Mouse (Mus musculus) fat pad, adult 2 months (tissue): ENCODE data around the gene Pgpep1l.
"Not testable (repeated sequence)": the region's sequence is repeated elsewhere in the genome, so short reads cannot be mapped to it uniquely, and the experiment has no call there.

ENCODE experiments used
- DNase-seq: peaks from one replicate; pipeline ENCODE4 v3.0.0-alpha.2; 2011; ENCODE audit warnings: low read depth, low spot score; ENCODE audit errors: extremely low read depth

Pgpep1l gene

DNA sequence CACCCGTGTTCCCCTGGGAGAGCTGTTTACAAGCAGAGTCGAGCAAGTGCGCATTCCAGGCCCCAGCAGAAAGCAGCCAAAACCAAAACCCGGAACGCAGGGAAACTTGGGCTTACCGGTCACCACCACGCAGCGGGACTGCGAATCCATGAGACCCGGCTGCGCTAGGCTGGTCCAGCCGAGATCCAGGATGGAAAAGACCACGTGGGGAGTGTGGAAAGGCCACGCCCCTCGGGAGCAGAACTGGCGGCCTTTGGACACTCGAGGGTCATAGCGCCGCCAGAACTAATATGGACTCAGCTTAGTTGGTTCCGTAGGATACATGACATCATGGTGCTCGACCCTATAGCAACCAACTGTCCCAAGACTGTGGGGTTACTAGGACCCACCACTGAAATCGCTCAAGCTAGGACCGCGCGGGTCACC is at the start of gene Pgpep1l:
Gene Pgpep1l (minus strand): TSS at position 206 of the 426 bp plus-strand sequence.
- DNase-seq = no peak

DNA sequence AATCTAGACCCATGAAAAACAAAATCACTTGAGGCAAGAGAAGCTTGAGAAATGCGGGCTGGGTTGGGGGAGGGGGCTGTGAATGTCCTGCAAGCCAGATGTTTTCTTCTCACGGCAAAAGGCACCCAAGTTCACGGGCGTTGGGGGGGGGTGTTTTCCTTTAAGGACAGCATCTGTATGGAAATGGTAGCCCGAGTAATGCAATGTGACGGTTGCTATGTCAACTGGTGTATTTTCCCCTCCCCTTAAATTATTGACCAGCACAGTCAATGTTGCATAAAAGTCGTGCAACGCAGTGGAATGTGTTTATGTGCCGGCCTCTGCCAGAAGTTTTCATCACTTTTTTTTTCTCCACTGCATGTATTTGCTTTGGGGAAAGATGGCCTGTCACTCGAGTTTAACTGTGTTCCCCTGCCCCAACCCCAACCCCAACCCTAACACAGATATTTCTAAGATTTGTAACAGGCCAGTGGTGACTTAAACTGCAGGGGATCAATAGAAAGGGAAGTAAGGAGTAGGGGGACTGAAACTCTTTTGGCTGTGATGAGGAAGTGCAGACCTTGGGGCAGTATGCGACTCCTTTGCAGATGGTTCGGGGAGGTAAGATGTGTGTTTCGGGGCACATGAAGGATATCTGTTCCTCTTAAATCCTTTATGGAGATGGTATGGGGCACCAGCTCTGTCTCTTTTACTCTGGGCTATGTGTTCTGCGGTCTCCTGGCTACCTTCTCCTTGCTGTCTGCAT is 49.2 kb upstream of the Pgpep1l start:
- DNase-seq = no peak

DNA sequence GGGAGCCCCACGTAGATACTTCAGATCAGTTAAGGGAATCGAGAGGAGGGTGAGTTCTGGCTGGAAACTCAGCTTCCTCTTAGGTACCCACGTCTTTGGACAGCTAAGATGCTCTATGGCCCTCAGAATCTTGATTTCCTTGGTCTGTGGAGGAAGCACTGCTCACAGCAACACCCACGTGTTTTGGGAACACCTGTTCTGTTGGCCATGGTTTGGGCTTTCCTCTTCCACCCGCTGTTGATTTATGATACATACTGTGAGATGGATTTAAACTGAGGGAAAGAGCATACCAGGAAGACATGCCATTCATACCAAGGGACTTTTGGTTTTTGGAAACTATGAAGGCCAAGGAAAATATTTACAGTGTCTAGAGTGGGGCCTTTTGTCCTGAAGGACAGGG is 48.4 kb upstream of the Pgpep1l start:
- DNase-seq = no peak

DNA sequence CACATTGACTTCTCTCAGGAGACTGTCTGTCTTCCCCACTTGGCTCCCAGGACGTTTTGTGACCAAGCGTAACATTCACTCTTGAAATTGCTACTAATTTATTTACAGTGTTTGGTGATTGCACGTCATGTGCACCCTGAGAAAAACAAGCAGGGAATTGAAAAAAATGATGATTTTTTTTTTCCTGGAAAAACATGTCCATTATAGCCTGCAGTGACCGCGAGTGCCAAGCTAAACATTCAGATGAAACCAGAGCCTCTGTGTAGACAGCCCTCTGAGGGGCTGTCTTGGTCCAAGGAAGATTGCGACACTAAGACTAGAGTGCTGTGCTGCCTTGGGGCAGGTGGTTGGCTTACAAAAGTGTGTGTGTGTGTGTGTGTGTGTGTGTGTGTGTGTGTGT is 47.4 kb upstream of the Pgpep1l start:
- no peak for DNase-seq

DNA sequence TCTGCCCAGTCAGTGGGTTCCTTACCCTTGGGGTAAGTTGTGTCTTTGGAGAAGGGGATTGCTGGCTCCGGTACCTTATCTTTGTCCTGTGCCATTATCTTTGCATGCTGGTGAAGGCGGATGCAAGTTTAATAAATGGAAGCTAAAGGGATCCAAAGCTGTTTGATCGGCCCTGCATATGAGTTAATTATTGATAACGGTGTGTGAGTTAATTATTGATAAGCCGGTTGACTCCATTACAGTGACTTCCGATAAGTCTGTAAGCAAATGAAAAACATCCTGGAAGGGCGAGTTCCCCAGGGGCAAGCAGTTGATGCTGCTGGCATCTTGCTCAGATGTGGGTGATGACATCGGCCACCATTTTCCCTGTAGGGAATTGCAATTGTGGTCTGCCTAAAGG is 42.7 kb upstream of the Pgpep1l start:
- no peak for DNase-seq

DNA sequence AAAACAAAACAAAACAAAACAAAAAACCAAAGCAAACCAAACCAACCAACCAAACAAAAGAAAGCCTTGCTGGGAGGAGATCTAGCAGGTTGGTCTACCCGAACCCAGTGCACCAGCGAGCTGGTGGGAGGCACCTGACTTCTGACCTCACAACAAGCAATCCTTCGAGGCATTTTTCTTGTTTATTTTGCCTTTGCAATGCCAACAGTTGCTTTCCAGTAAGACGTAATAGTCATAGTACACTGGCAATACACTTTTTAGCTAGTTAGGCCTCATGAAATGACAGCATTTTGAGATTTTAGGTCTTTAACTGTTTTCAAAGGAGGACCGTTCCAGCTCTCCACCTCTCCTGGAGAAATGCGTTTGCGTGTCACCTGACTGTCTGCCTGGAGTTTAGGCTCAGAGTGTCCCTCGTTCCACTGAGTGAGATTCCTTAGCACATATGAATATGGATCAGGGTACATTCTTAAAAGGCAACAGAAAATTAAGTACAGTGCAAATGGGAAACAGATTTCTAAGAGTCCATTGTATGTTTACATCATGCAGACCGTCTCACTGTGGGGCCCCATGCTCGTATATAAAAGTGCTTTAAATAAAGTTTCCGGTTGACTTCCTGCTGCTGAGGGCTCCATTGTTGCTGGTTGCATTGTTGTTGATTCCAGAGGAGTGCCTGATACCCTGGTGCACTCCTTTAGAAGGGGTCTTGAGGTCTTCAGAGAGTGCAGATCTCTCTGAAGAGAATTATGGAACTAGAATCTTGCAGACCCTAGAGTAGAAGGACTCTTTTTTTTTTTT is 41.9 kb upstream of the Pgpep1l start:
- no peak for DNase-seq

DNA sequence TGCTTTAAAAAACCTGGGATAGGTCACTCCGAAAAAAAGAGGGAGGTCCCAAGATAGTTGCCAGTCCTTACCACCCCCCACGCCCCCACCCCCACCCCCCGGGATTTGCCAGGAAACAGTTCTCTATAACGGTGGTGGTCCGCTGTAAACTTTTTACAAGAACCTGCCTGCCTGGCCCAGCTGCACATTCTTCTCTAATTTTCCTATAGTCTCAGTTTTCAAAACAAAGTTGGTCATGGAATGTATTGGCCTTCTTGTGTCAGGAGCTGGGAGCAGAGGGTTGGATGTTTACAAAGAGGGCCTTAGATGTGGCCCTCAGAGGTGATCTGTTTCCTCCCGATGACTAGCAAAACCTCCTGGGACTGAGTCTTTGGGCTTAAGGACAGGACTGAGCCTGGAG is 39.7 kb upstream of the Pgpep1l start:
- no peak for DNase-seq

DNA sequence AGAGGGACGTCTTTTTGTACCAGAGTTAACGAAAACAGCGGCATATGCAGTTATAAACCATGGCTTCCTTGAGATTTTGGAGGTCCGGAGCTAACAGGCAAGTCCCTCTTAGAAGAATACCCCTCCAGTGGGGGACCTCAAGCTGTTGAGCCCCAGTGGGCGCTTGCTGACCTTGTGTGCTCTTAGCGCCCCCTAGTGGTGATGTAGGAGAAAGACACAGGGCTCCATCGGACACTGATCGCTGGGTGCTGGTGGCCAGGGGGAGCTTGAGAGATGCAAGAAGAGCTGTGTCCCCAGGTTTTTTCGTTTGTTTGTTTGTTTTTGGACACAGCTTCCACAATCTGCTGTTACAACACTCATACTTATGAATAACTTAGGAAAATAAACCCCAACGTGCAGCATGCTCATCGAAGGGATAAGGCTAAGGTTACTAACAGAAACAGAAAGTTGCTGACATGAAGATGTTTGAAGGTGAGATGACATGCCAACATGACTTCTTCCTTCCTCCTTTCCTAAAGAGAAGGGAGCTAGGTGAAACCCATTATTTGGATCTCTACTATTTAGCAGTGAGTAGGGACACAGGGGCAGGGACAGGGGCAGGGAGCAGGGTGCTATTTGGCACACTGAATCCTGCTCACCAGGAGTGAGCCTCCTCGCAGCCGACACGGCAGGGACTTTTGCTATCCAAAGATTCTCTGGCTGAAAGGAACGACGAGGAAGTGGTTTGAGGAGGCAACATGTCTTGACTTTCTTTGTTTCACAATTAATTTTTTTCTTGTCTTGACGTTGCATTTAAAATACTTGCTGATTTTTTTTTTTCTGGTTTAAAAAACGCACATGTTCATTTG is 38.8 kb upstream of the Pgpep1l start:
- no peak for DNase-seq

DNA sequence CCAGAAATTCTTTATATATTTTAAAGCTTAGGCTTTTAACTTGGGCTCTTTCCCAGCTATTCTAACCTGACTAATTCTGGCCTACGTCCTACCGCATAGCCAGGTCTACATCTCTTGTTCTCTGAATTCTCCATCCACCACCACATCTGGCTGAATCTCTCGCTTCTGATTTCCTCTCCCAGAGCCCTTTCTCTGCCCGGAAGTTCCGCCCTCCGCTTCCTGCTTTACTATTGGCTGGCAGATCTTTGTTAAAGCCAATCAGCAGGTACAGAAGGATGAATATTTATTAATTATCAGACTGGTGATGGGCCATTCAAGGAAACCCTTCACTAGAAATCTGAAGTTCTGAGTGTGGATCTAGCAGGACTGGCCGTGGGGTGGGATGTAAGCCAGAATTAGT is 37.1 kb upstream of the Pgpep1l start:
- DNase-seq = no peak

DNA sequence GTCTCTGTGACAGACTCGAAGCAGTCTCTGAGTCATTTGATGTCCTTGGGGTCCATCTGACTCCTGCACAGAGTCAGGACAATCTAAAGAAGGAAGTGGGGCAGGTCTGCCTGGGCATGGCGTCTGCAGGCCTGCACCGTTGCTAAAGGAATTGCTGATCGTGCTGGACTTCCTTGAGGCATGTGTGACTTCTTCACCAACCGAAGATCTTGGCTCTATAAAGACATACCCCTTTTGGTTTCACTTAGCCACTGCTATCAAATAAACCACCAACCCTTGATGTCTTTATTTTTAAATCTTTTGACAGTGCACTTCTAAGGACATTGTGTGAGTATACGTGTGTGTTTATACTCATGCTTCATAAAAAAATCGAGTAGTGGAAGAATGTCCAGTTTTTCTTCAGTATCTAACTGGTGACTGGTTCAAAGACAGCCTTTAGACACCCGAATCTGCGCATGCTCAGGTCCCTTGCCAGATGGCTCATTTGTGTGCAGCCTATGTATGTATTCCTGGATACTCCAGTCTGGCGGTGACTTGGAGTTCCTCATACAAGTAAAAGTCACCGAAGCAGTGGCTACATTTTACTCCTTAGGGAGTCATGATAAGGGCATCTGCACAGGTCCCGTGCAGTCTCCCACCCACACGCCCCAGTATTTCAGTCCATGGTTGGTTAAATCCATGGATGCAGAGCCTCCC is 34.5 kb upstream of the Pgpep1l start:
- no peak for DNase-seq

DNA sequence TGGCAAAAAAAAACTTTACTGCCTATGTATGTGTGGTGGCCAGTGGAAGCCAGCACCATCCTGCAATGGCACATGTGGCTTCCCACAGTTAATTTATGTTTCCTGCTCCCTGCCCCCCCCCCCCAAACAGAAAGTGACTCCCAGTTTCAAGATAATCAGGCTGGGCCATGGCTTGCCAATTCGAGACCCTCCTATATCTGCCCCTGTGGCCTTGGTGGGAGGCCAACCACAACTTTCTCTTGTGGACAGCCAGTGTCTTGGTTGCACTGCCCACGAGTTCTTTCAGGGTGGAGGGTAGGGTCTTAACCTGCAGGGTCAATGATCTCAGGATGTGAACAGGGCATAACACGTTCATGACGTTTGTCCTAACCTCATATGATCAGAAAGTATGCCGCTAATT is 32.5 kb upstream of the Pgpep1l start:
- no peak for DNase-seq

DNA sequence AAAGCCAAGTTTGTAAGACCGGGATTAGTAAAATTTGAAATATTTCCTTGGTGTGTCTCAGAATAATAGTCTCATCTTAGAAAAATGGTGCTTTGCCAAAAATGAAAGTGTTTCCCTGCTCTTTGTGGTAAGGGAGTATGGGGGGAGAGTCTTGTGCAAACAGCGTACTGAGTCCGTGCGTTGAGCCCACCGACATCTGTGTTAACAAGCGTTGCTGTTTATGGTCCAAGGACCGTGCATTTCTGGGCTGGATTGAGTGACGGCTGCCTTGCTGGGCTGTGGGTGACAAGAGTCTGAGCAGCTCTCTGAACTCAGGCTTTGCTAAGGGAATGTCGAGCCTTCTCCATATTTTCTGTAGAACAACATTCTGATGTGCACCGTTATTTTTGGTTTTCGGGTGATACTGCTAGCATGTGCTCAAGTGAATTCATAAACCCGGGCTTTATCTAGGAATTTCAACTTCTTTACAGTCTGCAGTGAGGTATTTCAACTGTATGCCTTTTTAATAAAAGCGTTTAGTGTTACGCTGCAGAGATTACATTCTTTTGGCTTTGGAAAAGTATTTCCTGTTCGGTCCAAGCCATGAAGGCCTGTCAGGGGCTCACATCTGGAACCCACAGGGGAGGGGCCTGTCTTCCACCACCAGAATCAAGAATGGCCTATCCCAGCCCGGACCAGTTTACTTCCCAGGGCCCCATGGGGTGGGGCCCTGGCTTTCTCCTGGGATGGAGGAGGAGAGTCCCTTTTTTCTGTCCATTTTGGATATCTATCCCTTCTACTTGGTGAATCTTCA is 30.2 kb upstream of the Pgpep1l start:
- DNase-seq = no peak

DNA sequence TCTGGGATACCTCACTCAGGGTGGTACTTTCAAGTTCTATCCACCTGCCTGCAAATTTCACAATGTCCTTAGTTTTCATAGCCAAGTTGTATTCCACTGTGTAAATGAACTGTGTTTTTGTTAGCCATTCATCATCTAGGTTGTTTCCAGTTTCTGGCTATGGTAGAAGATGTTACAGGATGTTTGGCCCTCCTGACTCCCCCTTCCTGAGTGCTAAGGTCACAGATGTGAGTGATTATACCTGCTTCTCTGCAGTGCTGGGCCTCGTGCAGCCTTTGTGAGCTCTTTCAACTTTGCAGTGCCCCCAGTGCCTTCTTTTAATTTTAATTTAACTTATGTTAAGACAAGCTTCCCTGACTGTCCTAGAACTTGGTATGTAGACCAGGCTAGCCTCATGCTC is 27.6 kb upstream of the Pgpep1l start:
- no peak for DNase-seq

DNA sequence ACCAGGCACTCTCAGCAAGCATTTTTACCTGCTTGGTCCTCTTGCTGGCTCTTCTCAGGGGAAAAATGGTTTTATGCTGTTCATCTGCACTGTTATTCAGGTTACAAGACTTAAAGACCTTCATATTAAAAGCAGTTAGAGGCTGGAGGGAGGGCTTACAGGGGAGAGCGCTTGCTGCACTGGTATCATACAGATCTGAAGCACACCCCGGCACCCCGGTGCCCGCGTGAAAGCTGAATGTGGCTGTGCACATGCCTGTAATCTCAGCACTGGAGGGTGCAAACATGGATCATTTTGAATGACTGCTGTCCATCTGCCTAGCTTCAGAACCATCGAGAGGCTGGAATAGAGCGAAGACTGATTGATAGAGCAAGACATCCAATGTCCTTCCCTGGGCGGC is 25.0 kb upstream of the Pgpep1l start:
- DNase-seq = no peak

DNA sequence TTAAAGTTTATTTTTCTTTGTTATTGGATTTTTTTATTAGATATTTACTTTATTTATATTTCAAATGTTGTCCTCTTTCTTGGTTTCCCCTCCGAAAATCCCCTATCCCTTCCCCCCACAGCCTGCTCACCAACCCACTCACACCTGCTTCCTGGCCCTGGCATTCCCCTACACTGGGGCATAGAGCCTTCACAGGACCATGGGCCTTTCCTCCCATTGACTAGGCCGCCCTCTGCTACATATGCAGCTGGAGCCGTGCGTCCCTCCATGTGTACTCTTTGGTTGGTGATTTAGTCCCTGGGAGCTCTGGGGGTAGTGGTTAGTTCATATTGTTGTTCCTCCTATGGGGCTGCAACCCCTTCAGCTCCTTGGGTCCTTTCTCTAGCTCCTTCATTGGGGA is 24.0 kb upstream of the Pgpep1l start:
- DNase-seq = not testable (repeated sequence)

DNA sequence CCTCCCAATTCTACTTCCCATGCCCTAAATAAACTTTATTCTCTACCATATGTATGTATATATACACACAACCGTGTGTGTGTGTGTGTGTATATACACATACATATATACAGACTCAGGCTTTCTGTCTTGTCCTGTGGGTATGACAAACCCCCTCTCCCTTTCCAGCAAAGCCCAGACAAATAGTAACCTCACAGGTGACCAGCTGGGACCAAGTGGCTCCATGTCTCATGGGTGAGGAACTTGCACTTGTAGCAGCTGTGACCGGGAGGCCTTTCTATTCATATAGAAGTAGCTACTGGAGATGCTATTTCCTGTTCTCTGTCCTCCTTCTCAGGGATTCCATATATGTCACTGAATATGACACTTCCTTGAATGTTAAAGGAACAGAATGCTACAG is 23.5 kb upstream of the Pgpep1l start:
- DNase-seq = no peak

DNA sequence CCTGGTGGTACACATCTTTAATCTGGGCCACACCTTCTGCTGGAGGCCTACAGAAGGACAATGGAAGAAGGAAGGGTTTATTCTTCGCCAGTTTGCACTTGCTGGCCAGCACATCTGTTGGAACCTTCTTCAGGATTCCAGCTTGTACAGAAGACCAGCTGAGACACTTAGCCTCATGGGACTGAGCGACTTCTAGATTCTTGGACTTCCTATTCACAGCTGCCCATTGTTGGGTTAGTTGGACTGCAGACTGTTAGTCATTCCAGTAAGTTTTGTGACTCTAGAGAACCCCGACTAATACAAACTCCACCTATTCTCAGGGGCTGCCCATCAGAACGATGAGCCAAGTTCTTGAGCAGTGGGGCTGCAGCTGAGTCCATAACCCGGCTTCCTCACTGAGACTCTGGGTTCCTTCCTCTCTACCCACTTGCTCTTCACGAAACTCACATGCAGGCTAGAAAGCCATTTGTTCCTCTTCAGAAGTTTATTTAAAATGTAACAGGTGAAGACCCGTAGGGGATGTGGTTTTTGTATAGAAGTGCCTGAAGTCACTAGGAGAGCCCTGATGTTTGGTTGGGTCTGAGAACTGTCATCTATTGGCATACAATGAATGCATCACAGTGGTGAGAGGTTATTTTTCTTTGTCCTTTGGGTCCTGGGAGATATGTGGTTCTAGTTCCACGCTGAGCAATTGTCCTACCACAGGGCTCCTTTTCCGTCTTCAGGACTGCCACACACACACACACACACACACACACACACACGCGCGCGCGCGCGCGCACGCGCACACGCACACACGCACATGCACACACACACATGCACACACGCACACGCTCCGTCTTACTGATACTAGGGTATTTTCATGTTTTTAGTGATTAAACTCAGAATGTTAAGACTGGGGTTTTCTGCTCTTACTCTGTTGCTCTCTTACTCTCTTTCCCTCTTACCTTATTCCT is 22.8 kb upstream of the Pgpep1l start:
- DNase-seq = no peak

DNA sequence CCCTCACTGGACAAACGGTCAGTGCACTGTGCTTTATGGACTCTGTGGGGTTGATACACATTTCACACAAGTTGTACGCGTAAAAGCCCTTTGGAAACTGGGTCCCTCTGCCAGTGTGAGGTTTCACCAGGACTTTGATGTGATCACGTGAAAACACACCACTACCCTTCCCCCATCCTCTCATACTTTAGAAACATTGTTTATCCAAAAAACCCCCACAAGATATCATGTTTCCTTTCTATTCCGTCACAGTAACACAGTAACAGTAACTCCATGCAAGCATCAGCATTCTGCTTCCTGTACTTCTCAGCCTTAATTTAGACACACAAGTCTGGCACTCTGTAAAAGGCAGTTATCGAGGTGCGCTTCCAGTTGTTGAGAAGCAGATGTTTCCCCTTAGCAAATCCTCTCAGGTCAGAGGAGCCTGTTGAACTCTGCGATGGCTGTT is 21.8 kb upstream of the Pgpep1l start:
- no peak for DNase-seq

DNA sequence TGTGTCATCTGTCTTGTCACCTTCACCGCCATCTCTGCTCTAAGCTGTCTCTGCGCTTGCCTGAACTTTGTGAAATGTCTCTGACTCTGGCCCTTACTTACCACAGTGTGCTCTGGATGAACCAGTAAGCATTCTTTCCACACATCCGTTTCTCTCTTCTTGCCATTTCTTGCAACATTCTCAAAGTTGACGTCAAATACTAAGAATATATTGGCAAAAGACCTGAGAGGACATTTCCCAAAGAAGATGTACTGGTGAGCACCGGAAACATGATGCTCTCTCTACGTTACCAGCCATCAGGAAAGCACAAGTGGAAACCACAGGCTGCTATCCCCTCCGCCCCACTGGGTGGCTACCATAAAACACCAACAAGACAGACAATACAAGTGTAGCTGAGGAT is 19.7 kb upstream of the Pgpep1l start:
- DNase-seq = no peak
